Mouse (Mus musculus) kidney, embryonic 14.5 days (tissue): ENCODE measurements at regions not wholly inside any gene's neighbourhood (a gene's known extent, or its start where the extent isn't known, plus 50 kb on each side); places are given as distances from the start of the nearest gene placed in this dataset.

Experiments used
- ATAC-seq: fragments of 200-750 bp; cut with Nextera tagmentation; 2 replicates; pipeline ENCODE4 v1.8.0; 2017; ENCODE audit warnings: moderate number of reproducible peaks, mild to moderate bottlenecking, moderate TSS enrichment, moderate library complexity; ENCODE audit not compliant: low FRiP score, low TSS enrichment
- H3K27ac ChIP-seq: fragments of 300-500 bp; sonication (generic); 2 replicates; pipeline ENCODE4 v1.5.1; 2014; ENCODE audit warnings: low read depth, mild to moderate bottlenecking, low read length, moderate library complexity, mixed read lengths
- H3K27me3 ChIP-seq: fragments of 300-500 bp; sonication (generic); 2 replicates; pipeline ENCODE4 v1.6.1; 2014; ENCODE audit warnings: mild to moderate bottlenecking, low read length; ENCODE audit not compliant: control insufficient read depth, insufficient read depth
- H3K36me3 ChIP-seq: fragments of 300-500 bp; sonication (generic); 2 replicates; pipeline ENCODE4 v1.6.1; 2014; ENCODE audit warnings: low read length, mixed read lengths; ENCODE audit not compliant: control insufficient read depth, insufficient read depth
- H3K4me1 ChIP-seq: fragments of 300-500 bp; sonication (generic); 2 replicates; pipeline ENCODE4 v1.6.1; 2014; ENCODE audit warnings: low read length, mixed read lengths; ENCODE audit not compliant: control insufficient read depth, insufficient read depth
- H3K4me2 ChIP-seq: fragments of 300-500 bp; sonication (generic); replicated peaks from 2 replicates; pipeline ENCODE4 v1.6.1; 2014; ENCODE audit warnings: low read depth, mild to moderate bottlenecking, low read length
- H3K4me3 ChIP-seq: fragments of 300-500 bp; sonication (generic); 2 replicates; pipeline ENCODE4 v1.5.1; 2014; ENCODE audit warnings: mild to moderate bottlenecking, low read length
- H3K9ac ChIP-seq: fragments of 300-500 bp; sonication (generic); 2 replicates; pipeline ENCODE4 v1.6.1; 2014; ENCODE audit warnings: low read depth, mild to moderate bottlenecking, low read length, moderate library complexity
- H3K9me3 ChIP-seq: fragments of 300-500 bp; sonication (generic); 2 replicates; pipeline ENCODE4 v1.6.1; 2016; ENCODE audit warnings: low read length; ENCODE audit not compliant: control insufficient read depth
- WGBS: fragments of 180-500 bp; shearing (Covaris S2); extraction: QIAGEN DNeasy Blood & Tissue Kit; methylation state at CpG from one replicate; pipeline ENCODE4 v1.1.7; 2014; 5-methylcytosine and 5-hydroxymethylcytosine counted together

GRCm38 (mm10) chr9:33289381-33289780 is 653.4 kb downstream of the Ets1 start:
- no peaks in the 10 kb centered on the region for H3K9me3 ChIP-seq
- H3K9ac ChIP-seq, result no peak overlapping the region
- ATAC-seq, result no peak
- no peak overlapping the region for H3K27ac ChIP-seq
- H3K36me3 ChIP-seq, result no peaks in the 10 kb centered on the region
- H3K4me3 ChIP-seq, result no peak overlapping the region
- H3K4me1 ChIP-seq, result no peaks in the 10 kb centered on the region
- WGBS, result 89% methylated on average over 5 of the region's 5 CpGs
- no peaks in the 10 kb centered on the region for H3K27me3 ChIP-seq
- no peak overlapping the region for H3K4me2 ChIP-seq

GRCm38 (mm10) chr9:33292116-33292515 is 656.1 kb downstream of the Ets1 start:
- Histone ChIP-seq H3K4me3 (no peak overlapping the region), H3K4me2 (no peak overlapping the region), H3K27me3 (no peaks in the 10 kb centered on the region), H3K9ac (no peak overlapping the region), H3K36me3 (no peaks in the 10 kb centered on the region), H3K27ac (no peak overlapping the region), H3K9me3 (no peaks in the 10 kb centered on the region), H3K4me1 (no peaks in the 10 kb centered on the region)
- ATAC-seq, result no peak

DNA sequence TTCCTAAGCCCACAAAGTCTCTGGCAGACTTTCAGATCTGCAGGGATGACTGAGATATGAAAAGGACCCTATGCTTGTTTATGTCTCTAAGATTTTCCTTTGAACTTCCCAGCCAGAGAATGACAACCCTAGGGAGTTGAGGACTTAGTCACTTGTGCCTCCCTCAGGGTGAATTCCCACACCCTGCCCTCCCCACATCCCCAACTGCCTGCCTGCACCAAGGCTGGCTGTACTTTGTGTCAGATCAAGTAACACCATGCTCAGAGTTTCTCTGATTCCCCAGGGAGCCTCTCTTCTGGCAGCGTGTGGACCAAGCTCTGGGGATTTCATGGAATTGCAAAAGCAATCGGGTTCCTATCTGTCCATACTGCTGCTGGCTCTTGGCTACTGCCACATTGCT is 659.9 kb downstream of the Ets1 start:
- Histone ChIP-seq H3K4me1 (no peaks in the 10 kb centered on the region), H3K4me3 (no peak overlapping the region), H3K4me2 (no peak overlapping the region), H3K9me3 (no peaks in the 10 kb centered on the region), H3K27ac (no peak overlapping the region), H3K27me3 (no peaks in the 10 kb centered on the region), H3K9ac (no peak overlapping the region), H3K36me3 (no peaks in the 10 kb centered on the region)
- ATAC-seq, result no peak
- 24% methylated on average over 2 of the region's 2 CpGs for WGBS

GRCm38 (mm10) chr9:33319525-33320025 is 683.6 kb downstream of the Ets1 start:
- 69% methylated on average over 1 of the region's 1 CpGs for WGBS
- ATAC-seq, result no peak
- H3K4me2 ChIP-seq, result no peak overlapping the region
- H3K36me3 ChIP-seq, result no peaks in the 10 kb centered on the region
- no peak overlapping the region for H3K27ac ChIP-seq
- no peak overlapping the region for H3K4me3 ChIP-seq
- no peaks in the 10 kb centered on the region for H3K27me3 ChIP-seq
- H3K9me3 ChIP-seq, result no peaks in the 10 kb centered on the region
- no peak overlapping the region for H3K9ac ChIP-seq
- H3K4me1 ChIP-seq, result no peaks in the 10 kb centered on the region

GRCm38 (mm10) chr9:33327722-33328121 is 691.7 kb downstream of the Ets1 start:
- Histone ChIP-seq H3K4me3 (no peak overlapping the region), H3K4me1 (no peaks in the 10 kb centered on the region), H3K9ac (no peak overlapping the region), H3K9me3 (no peaks in the 10 kb centered on the region), H3K27ac (no peak overlapping the region), H3K4me2 (no peak overlapping the region), H3K27me3 (no peaks in the 10 kb centered on the region), H3K36me3 (no peaks in the 10 kb centered on the region)
- no peak for ATAC-seq
- 69% methylated on average over 2 of the region's 2 CpGs for WGBS

DNA sequence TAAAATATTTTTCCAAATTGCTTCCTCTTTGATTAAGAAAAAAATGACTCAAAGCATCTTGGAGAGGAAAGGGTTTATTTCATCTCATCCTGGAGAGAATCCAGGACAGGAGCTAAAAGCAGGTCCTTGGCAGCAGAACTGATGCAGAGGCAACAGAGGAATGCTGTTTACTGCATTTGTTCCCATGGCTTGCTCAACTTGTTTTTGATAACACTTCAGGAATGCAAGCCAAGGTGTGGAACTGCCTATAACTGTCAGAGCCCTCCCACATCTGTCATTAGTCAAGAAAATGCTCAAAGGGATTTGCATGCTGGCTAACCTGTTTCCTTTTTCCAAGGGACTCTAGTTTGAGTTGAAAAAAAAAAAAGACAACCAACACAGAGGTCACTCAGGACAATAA is 714.2 kb downstream of the Ets1 start:
- no peak overlapping the region for H3K4me2 ChIP-seq
- H3K27ac ChIP-seq, result no peak overlapping the region
- H3K27me3 ChIP-seq, result no peaks in the 10 kb centered on the region
- H3K9ac ChIP-seq, result no peak overlapping the region
- no peaks in the 10 kb centered on the region for H3K36me3 ChIP-seq
- ATAC-seq, result no peak
- no peaks in the 10 kb centered on the region for H3K9me3 ChIP-seq
- H3K4me1 ChIP-seq, result no peaks in the 10 kb centered on the region
- H3K4me3 ChIP-seq, result no peak overlapping the region

- WGBS, result 86% methylated on average over 2 of the region's 2 CpGs
- H3K4me1 ChIP-seq, result no peaks in the 10 kb centered on the region
- no peak overlapping the region for H3K4me2 ChIP-seq
- H3K9me3 ChIP-seq, result no peaks in the 10 kb centered on the region
- ATAC-seq, result no peak
- no peaks in the 10 kb centered on the region for H3K27me3 ChIP-seq
- no peak overlapping the region for H3K9ac ChIP-seq
- H3K4me3 ChIP-seq, result no peak overlapping the region
- H3K36me3 ChIP-seq, result no peaks in the 10 kb centered on the region
- H3K27ac ChIP-seq, result no peak overlapping the region
These were observed 720.6 kb downstream of the Ets1 start for GRCm38 (mm10) chr9:33356621-33357020.

DNA sequence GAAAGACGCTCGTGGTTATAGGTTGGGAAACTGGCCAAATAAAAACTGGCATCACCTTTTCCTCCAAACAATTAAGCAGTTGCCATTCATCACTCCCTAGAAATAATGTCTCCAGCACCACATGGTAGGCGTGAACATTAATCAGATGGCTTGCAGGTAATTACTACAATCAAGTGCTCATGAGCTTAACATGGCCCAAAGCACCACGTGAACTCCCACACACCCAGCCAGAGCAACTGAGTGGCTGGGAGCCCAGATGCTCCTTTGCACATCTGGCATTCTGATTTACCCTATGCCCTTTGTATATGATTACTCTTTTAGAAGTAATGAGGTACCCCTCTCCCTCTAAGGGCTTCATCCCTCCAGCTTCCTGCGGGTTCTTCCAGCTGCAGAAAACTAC is 724.9 kb downstream of the Ets1 start:
- no peak overlapping the region for H3K4me2 ChIP-seq
- 79% methylated on average over 5 of the region's 5 CpGs for WGBS
- H3K27me3 ChIP-seq, result no peaks in the 10 kb centered on the region
- H3K27ac ChIP-seq, result no peak overlapping the region
- no peaks in the 10 kb centered on the region for H3K9me3 ChIP-seq
- H3K4me3 ChIP-seq, result no peak overlapping the region
- no peaks in the 10 kb centered on the region for H3K36me3 ChIP-seq
- ATAC-seq, result no peak
- no peak overlapping the region for H3K9ac ChIP-seq
- H3K4me1 ChIP-seq, result no peaks in the 10 kb centered on the region

- Histone ChIP-seq H3K27me3 (no peaks in the 10 kb centered on the region), H3K4me1 (no peaks in the 10 kb centered on the region), H3K4me2 (no peak overlapping the region), H3K9me3 (no peaks in the 10 kb centered on the region), H3K27ac (no peak overlapping the region), H3K9ac (no peak overlapping the region), H3K36me3 (no peaks in the 10 kb centered on the region), H3K4me3 (no peak overlapping the region)
- ATAC-seq, result no peak
These were observed 753.1 kb downstream of the Ets1 start for GRCm38 (mm10) chr9:33389170-33389569.

DNA sequence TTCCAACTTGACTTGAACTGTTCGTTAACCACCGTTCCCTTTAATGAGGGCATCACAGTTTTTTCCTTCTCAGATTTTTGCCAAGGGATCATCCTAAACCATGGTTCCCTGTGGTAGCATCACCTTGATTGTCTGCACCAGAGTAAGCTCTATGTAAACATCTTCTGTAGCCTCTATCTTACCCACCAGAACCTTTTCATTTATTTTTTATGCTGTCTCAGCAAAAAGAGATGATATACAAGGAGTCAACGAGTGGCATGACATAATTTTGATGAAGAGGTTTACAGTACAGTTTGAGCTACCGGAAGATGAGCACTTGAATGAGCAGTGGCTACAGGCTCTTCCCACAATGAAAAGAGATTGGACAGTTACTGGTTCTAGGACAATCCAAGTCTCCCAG is 768.7 kb downstream of the Ets1 start:
- Histone ChIP-seq H3K9ac (no peak overlapping the region), H3K9me3 (no peaks in the 10 kb centered on the region), H3K36me3 (no peaks in the 10 kb centered on the region), H3K4me3 (no peak overlapping the region), H3K27me3 (no peaks in the 10 kb centered on the region), H3K4me1 (no peaks in the 10 kb centered on the region), H3K27ac (no peak overlapping the region), H3K4me2 (no peak overlapping the region)
- 93% methylated on average over 4 of the region's 4 CpGs for WGBS
- ATAC-seq, result no peak
